Mouse (Mus musculus) bone marrow, adult 2 months (tissue): ENCODE data around the gene Usp46. TPM values are rescaled to one million over a fixed set of nuclear protein-coding genes. Genes with fewer than 3 reads are reported as not detected.
"Not testable (repeated sequence)": the region's sequence is repeated elsewhere in the genome, so short reads cannot be mapped to it uniquely, and the experiment has no call there.

Experiments used
- H3K27ac ChIP-seq: fragments of 200-500 bp; 2 replicates; pipeline ENCODE4 v1.5.1; 2012; ENCODE audit warnings: low read depth, mild to moderate bottlenecking, control low read depth, inconsistent platforms, low read length; ENCODE audit not compliant: control insufficient read depth, poor library complexity, insufficient read depth
- H3K4me1 ChIP-seq: fragments of 200-500 bp; 2 replicates; pipeline ENCODE4 v1.6.1; 2011; ENCODE audit warnings: low read length; ENCODE audit not compliant: control insufficient read depth, insufficient read depth
- H3K4me3 ChIP-seq: fragments of 200-500 bp; replicated peaks from 2 replicates; pipeline ENCODE3; 2011; ENCODE audit warnings: mild to moderate bottlenecking, low read depth, low read length, control low read depth; ENCODE audit not compliant: control insufficient read depth
- CTCF ChIP-seq: fragments of 200-500 bp; IDR thresholded peaks from 2 replicates; pipeline ENCODE4 v1.5.1; 2011; ENCODE audit warnings: low read length, control low read depth; ENCODE audit not compliant: control insufficient read depth, insufficient read depth
- POLR2A ChIP-seq: fragments of 200-500 bp; IDR thresholded peaks from 2 replicates; pipeline ENCODE4 v1.6.1; 2011; ENCODE audit warnings: low read depth, mild to moderate bottlenecking, control low read depth, low read length, borderline replicate concordance; ENCODE audit not compliant: control insufficient read depth
- WGBS: fragments of 180-500 bp; shearing (Covaris S2); methylation state at CpG from one replicate; pipeline ENCODE4 v1.1.7; 2018; 5-methylcytosine and 5-hydroxymethylcytosine counted together
- polyA plus RNA-seq: library from polyadenylated mRNA; stranded (reverse); fragments of >200 nt; gene quantifications from 2 replicates; pipeline ENCODE4 v1.2.4, GENCODE M21; 2011; ENCODE audit warnings: low replicate concordance; ENCODE audit not compliant: missing spikeins, insufficient read depth, insufficient read length

The Usp46 gene
- polyA plus RNA-seq, 1 experiment, result 17.8 TPM

DNA sequence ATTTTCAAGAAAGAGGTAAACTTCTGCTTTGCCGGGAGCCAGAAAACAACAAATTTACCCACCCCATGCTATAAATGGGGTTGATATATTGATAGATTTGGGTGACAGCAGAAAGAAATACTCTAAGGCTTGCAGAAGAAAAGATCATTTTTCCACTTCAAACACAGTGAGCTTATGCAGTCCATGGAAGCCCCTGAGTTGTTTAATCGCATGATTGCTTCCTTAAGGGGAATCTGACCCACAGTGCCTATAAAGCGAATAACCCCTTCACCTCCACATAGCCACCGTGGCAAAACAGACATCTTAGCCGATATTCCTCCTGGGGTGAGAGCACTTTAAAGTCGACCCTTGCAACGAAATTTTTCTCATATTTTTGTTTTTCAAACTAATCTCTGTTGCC is 108.5 kb downstream of the Usp46 start:
- Histone ChIP-seq H3K4me1 (no peaks in the 10 kb centered on the region), H3K4me3 (no peak overlapping the region), H3K27ac (no peak overlapping the region)
- TF ChIP-seq POLR2A, result no peak
- TF ChIP-seq CTCF, result no peak
- 80% methylated on average over 7 of the region's 7 CpGs for WGBS

DNA sequence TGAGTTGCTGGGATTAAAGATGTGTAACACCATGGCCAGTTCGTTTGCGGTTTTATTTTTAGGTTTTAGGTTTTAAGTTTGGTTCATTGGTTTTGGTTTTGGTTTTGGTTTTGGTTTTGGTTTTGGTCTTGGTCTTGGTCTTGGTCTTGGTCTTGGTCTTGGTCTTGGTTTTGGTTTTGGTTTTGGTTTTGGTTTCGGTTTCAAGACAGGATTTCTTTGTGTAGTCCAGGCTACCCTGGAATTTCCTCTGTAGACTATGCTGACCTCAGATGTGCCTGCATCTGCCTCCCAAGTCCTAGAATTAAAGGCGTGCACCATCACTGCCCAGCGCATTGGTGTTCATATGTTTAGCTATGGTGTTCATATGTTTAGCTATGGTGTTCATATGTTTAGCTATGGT is 109.6 kb downstream of the Usp46 start:
- H3K27ac ChIP-seq, H3K4me1 ChIP-seq, H3K4me3 ChIP-seq: not testable (repeated sequence)
- 81% methylated on average over 5 of the region's 5 CpGs for WGBS

DNA sequence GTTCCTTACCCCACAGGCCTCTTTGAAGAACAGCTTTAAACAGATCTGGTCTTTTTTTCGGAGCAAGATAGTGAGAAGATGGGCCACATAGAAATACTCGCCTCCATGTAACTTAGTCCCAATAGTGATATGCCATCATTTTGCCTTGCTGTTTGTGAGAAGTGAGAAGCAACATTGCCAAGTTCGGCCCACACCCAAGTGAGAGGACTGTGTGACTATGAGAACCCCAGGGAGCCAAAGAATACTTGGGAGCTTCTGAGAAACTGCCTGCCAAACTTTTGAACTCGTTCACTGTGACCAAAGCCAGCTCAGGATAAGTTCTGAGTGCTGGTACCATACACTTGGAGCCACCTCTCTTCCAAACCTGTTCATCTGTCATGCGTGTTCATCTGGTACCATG is 110.1 kb downstream of the Usp46 start:
- H3K27ac ChIP-seq, result no peak overlapping the region
- TF ChIP-seq POLR2A (no peak), CTCF (no peak)
- WGBS, result 80% methylated on average over 5 of the region's 5 CpGs
- H3K4me3 ChIP-seq, result no peak overlapping the region
- no peaks in the 10 kb centered on the region for H3K4me1 ChIP-seq

DNA sequence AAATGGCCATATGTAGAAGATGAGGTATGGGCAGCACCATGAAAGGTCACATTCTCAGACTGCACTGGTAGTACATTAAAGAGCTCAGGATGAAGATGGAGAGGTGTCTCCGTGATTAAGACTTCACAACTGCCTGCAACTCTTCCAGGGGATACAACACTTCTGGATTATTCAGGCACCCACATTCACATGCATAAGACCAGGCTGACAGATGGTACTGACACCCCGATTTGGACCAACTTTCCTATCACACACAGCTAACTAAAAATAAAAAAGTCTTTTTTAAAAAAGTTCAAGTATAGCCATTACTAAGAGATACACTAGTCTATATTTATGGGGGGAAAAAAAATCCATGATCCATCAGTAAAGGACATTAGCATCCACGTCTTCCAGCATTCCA is 112.5 kb downstream of the Usp46 start:
- Histone ChIP-seq H3K4me1 (no peaks in the 10 kb centered on the region), H3K4me3 (no peak overlapping the region), H3K27ac (no peak overlapping the region)
- TF ChIP-seq POLR2A (no peak), CTCF (no peak)
- WGBS, result 76% methylated on average over 3 of the region's 3 CpGs

DNA sequence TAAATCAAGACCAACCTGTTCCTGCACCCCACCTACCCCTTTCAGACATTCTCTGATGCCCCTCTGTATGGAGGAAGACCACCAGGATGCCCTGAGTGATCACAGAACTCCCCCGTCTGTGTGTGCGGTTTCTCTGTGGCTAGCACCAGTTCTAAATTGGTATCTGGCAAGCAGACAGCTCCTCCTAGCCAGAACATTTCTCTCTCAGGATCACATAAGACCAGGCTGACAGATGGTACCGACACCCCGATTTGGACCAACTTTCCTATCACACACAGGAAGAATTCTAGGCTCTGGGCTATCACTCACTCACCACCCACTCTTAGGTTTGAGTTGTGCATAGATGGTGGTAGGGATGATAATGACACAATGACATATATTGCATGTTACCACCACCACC is 113.2 kb downstream of the Usp46 start:
- no peak overlapping the region for H3K27ac ChIP-seq
- no peak overlapping the region for H3K4me3 ChIP-seq
- WGBS, result 82% methylated on average over 4 of the region's 4 CpGs
- no peaks in the 10 kb centered on the region for H3K4me1 ChIP-seq
- TF ChIP-seq POLR2A (no peak), CTCF (no peak)

DNA sequence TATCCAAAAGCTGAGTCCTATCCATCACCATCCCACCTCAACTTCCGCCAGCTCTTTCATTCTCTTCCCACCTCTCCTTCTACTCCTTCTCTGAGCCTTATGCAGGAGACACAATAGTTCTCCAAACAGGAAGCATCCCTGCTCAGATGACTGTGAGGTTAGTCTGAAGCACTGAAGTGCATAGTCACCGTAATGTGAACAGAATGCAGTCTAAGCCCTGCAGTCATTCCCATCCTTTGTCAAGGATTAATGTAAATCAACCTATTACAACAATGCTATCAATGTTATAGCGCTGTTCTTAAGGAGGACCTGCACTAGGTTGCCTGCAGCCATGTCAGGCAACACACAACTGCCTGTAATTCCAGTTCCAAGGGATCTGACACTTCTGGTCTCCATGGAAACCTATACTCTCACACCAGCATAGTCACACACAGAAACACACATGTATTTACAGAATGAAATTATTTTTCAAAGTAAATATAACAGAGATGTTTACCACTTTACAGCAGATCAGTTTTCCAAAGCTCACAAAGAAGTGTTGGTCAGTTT is 115.1 kb downstream of the Usp46 start:
- 79% methylated on average over 3 of the region's 3 CpGs for WGBS

DNA sequence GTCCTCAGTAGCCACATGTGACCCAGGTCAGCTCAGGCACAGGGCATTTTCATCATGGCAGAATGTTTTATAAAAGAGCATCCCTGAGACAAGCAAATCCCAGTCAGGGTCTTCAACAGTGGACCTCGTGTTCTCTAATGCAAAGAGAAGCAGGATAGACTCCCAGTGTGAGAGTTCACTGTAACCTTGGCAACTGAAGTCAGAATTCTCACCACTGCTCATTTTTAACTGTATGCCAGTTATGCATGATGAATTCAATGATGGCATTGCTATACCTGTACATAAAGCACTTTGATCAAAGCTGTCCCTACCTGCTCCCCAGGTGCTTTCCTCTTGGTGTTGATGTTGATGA is 116.6 kb downstream of the Usp46 start:
- TF ChIP-seq POLR2A (no peak), CTCF (no peak)

More for the DNA sequence above, 115.1 kb downstream of the Usp46 start:
- Histone ChIP-seq H3K4me3 (no peak overlapping the region), H3K4me1 (no peaks in the 10 kb centered on the region), H3K27ac (no peak overlapping the region)
- TF ChIP-seq CTCF (no peak), POLR2A (no peak)

DNA sequence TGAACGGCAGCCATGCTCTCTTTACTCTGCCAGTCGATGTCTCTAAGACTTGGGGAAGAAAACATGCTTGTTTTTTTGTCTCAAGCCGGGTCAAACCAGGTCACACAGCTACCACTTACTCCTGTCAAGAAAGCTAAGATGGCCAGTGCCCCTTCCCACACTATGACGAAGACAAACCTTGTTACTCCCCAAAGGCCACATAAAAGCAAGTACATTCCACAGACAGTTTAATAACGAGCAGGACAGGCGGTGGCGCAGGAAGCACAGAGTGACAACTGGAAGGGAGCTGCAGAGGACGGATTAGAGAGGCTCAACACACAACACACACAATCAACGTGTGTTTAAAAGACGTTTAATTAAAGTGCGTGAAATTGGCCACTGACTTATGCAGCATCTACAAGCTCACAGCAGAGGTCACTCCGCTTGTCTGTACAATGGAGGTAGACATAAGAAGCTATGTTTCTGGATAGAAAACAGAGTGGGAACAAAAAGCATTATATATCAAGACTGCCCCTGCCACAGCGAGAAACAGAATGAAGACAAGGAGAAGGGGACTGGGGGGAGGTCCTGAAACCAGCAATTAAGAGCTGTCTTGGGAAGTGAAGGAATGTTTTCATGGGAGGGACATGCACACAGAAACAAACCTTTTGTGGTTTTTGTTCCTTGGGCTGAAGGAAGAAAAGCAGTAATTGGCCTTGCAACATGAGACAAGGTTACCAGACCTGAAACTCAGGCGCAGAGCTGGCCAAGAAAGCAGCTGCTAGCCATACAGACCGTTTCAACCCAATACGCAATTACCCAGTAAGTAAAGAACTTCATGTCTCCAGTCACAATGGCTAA is 117.2 kb downstream of the Usp46 start:
- WGBS, result 78% methylated on average over 16 of the region's 16 CpGs
- Histone ChIP-seq H3K4me3 (no peak overlapping the region), H3K4me1 (no peaks in the 10 kb centered on the region), H3K27ac (no peak overlapping the region)
- TF ChIP-seq POLR2A (no peak), CTCF (no peak)

More for the DNA sequence above, 116.6 kb downstream of the Usp46 start:
- H3K4me1 ChIP-seq, result no peaks in the 10 kb centered on the region
- no peak overlapping the region for H3K27ac ChIP-seq
- WGBS, result 75% methylated on average over 1 of the region's 1 CpGs
- no peak overlapping the region for H3K4me3 ChIP-seq

Other genes starting within 250 kb of the Usp46 start
- gene Rasl11b, start 126.9 kb upstream of the Usp46 start, polyA plus RNA-seq, result 1.2 and 9.8 TPM in 2 replicates